Mouse (Mus musculus) frontal cortex, postnatal 25 days (tissue): Measurements from ENCODE around the gene Fanci.

Source experiments
- DNase-seq, 2 experiments: peaks; one replicate each; pipeline ENCODE4 v3.0.0; 2022; ENCODE audit warnings: low spot score in 2 of 2

Gene Fanci

DNA sequence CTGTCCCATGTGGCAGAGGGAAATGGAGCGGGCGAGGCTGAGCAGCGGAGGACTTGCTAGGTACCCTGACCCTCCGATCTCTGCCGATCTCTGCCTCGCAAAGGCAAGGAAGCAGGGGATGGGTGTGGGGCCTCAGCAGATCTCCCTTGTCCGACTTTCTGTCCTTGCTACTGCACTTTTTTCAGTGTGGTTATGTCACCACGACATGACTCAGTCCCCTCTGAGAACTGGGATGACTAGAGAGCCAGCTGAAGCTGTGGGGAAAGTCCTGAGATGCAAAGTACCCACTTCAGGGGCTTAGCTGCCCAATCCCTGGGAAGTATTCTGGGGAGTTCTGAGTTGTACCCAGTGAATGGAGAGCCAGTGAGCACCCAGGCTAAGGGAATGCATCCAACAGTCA lies 4.6 kb upstream of the Fanci start:
- DNase-seq, result no peak

DNA sequence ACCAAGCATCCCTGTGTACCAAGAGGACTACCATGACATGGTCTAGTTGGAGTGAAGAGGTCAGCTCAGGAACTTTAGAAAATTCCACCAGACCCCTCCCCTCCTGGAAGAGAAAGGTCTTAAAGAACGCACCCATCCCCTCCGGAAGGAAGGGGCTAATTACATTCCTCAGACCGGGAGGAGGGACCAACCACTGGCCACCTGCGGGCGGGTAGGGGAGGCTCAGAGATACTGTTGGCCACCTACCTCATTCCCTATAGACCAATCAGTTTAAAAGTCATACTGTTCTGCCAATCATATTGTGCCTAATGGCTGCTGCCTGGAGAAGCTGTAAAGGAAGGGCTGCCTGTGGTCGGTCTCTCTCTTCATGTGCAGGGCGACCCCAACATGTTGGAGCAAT lies 3.7 kb upstream of the Fanci start:
- no peak for DNase-seq

GRCm38 (mm10) chr7:79388671-79389206 lies 3.0 kb upstream of the Fanci start:
- DNase-seq, result no peak

DNA sequence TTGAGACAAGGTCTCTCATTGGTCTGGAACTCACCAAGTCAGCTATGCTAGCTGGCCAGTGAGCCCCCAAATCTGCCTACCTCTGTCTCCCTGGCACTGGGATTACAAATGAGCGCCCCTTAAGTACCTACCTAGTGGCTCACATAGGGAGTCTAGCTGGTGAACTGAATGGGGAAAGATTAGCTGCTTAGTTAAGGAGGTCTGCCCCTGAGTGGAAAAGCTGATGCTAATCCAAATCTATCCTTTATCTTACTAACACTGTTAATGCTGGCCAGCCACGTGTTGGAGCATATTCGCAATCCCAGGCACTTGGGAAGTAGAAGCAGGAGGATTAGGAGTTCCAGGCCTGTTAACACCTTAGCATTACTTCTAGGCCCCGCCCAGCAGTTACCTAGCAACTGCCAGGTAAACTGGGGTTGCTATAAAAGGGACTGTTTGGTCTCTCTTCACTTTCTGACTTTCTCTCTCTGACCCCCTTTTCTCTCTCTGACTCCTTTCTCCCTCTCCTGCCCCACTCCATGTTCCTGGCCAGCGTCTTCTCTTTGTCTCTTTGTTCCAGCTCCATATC lies 1.5 kb upstream of the Fanci start:
- no peak for DNase-seq

- DNase-seq, result no peak
These were observed 258 bp upstream of the Fanci start for GRCm38 (mm10) chr7:79391471-79391870.

DNA sequence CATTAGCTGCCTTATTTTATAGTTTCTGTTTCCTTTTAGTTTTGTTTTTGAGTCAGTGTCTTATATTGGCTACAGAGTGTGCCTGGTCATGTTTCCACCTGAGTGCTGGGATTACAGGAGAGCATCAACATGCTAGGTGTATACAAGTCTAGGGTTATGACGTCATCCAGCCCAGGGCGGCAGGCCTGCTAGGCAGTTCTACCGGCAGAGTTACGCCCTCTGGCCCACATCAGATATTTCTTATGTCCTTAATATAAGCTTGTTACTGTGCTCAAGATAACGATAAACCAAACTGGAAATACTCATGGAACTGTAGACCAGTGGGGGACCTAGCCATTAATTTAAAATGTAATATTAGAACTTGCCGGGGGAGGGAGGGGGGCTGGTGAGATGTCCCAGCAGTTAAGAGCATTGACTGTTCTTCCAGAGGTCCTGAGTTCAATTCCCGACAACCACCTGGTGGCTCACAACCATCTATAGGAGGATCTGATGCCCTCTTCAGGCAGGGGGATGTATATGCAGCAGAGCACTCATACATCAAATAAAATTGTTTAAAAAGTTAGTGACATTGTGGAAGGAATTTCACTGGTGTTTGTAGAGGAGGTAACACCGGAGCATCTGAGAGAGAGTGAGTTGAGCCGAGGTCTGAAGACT lies 1.3 kb downstream of the Fanci start:
- no peak for DNase-seq

DNA sequence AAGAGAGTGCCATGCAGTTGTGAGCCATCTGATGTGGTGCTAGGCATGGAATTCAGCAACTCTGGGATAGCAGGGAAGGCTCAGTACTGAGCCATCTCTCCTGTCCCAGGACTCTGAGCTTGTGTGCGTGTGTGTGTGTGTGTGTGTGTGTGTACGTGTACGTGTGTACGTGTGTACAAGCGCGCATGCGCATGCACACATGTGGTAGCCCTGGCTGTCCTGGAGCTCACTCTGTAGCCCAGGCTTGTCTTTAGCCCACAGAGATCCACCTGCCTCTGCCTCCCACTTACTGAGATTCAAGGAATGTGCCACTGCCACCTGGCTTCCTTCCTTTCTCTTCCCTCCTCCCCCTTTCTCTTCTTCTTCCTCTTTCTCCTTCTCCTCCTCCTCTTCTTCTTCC lies 2.2 kb downstream of the Fanci start:
- DNase-seq, result no peak

- no peak for DNase-seq
These were observed 2.9 kb downstream of the Fanci start for GRCm38 (mm10) chr7:79394666-79395065.

GRCm38 (mm10) chr7:79395186-79395585 lies 3.5 kb downstream of the Fanci start:
- DNase-seq, result no peak

DNA sequence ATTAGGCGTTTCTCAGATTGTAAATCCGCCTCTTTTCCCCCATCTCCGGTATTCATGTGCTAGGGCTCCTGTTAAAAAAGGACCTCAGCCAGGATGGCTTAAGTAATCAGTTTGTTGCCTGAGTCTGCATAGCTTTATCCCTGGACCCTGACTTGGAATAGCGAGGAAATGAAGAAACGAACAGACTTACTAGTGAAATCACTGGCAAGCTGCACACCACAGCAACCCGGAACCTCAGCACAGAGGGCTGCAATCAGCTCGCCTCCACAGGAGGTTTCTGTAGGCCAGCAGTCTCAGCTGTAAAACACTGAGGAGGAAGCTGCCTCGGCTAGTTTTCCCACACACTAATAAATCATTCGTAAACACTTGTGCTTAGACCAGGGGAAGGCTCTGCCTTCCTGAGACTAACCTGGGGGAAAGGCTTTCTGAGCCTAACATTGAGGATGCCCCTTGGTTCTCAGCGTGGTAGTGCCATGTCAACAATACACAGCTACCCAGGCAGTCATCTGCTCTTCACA lies 5.8 kb downstream of the Fanci start:
- DNase-seq, result no peak

DNA sequence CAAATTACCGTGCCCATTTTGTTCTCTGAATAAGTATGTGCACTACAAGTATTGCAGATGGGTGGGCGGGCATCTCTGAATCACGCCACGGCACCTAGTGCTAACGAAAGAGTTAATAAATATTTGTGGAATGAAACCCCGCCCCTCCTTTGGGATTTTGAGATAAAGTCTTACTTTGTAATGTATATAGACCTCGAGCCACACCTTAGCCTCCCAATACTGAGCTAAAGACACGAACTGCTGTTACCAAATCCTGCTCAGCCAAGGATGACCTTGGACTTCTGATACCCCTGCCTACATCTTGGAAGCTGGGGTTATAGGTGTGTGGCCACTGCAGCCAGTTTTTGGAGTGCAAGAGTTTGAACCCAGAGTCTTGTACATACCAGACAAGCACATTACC lies 6.7 kb downstream of the Fanci start:
- no peak for DNase-seq

DNA sequence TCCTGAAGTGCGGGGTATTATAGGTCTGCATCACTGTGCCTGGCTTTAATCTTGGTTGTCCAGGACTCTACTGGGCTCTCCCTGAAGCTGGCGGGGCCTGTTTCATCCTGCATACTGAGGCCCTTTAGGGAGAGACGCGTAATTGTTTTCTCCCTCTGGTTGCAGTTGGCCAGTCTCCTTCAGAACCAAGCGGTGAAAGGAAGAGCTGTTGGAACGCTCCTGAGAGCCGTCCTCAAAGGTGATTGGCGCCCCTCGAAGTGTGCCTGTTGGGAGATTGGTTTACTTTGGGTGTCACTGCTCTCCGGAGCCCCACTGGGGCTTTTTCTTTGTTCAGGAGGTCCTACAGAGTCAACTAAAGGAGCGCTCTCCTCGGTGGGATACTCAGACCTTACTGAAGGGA lies 7.2 kb downstream of the Fanci start:
- DNase-seq, result no peak

- no peak for DNase-seq
These were observed 8.6 kb downstream of the Fanci start for GRCm38 (mm10) chr7:79400296-79400695.

DNA sequence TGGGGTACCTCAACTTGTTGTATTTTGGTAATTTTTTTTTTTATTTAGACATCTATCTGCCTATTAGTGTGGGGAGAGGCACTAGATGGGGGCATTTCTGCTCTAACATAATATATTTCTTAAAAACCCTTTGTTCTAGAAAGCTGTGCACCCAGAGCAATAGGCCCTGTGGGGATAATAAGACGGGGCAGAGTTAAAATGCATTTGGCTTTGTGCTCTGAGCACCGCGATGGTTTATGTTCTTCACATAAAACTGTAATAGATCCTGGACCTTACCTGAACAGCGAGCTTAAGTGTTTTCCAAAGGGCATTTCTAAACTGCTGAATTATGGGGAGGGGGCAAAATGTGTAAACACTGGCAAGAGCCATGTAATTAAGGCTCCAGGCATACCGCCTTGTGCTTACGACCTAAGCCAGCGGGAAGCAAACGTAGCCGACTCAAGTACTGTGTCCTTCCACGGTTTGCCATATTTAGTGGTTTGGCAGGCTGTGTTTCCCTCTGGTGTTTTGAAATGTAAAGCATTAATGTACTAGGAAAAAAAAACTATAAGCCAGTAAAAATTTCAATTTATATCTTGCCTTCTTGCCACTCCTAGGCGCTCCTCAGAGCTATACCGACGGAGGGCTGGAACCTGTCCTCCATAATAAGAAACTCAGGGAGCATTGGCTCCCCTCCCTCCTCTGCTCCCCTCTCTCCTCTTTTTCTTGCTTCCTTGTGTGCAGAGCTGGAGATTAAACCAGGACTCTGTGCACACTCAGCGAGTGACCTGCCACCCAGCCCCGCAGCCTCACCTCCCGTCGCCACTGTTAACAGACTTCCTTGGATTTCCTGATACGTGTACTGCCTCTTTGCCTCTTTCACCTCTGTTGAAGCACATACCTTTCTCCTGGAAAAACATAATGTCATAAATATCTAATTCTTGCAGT lies 23.0 kb downstream of the Fanci start:
- no peak for DNase-seq

- DNase-seq, result no peak
These were observed 28.2 kb downstream of the Fanci start for GRCm38 (mm10) chr7:79419950-79420349.

GRCm38 (mm10) chr7:79422876-79423275 lies 31.1 kb downstream of the Fanci start:
- DNase-seq, result no peak

GRCm38 (mm10) chr7:79425804-79426203 lies 34.1 kb downstream of the Fanci start:
- no peak for DNase-seq

GRCm38 (mm10) chr7:79428243-79428642 lies 36.5 kb downstream of the Fanci start:
- DNase-seq, result no peak

- no peak for DNase-seq
These were observed 48.3 kb downstream of the Fanci start for GRCm38 (mm10) chr7:79440035-79440434.

DNA sequence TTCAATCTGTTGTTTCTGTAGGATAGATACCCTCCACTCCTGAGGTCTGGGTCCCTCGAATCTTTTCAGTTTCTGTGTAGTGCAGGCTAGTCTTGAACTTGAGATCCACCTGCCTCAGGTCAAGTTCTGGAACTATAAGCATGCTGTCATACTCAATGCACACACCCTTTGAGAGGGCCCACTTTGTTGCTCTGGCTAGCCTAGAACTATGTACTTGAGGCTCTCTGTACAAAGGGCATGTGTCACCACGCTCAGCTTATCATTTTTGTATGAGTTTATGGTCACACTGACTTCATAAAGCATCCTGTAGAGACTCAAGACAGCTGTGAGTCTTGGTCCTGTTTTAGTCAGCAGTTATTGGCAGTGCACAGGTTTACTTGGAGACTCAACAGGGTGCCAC lies 55.3 kb downstream of the Fanci start:
- DNase-seq, result no peak

GRCm38 (mm10) chr7:79447486-79447885 lies 55.8 kb downstream of the Fanci start:
- DNase-seq, result no peak

DNA sequence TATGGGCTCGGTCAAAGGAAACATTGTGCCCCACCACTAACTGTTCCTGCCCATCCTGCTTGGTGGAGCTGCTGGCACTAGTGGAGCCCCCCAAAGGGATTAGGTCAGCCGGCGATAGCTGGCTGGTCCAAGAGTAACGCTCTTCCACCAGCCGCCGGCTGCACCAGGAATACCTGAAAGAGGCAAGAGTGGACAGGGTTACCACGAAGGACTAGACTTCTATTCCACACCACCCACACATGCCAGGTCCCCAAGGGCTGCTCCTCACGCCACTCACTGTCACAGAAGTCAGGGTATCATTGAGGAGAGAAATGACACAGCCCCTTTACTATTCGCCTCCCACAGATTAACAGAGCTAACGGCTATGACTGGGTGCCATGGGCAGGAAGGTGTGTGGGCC lies 70.0 kb downstream of the Fanci start:
- no peak for DNase-seq
